Mouse (Mus musculus) embryonic facial prominence, embryonic 11.5 days (tissue): ENCODE measurements at regions not wholly inside any gene's neighbourhood (a gene's known extent, or its start where the extent isn't known, plus 50 kb on each side); places are given as distances from the start of the nearest gene placed in this dataset.
A peak's percentile ranks its signal among the peaks of the same experiment; 100 is the strongest.

ENCODE experiments used
- ATAC-seq: fragments of 200-750 bp; cut with Nextera tagmentation; replicated peaks from 2 replicates; pipeline ENCODE4 v1.8.0; 2017; ENCODE audit warnings: low read depth; ENCODE audit not compliant: insufficient number of reproducible peaks, low FRiP score, low TSS enrichment
- DNase-seq: peaks from one replicate; pipeline ENCODE4 v3.0.0-alpha.2; 2015; ENCODE audit warnings: low spot score
- H3K27ac ChIP-seq: fragments of 300-500 bp; sonication (generic); replicated peaks from 2 replicates; pipeline ENCODE4 v1.5.1; 2014; ENCODE audit warnings: mild to moderate bottlenecking, low read depth, low read length, control low read depth
- H3K27me3 ChIP-seq: fragments of 300-500 bp; sonication (generic); 2 replicates; pipeline ENCODE4 v1.6.1; 2014; ENCODE audit warnings: mild to moderate bottlenecking, low read length, moderate library complexity, mixed read lengths; ENCODE audit not compliant: control insufficient read depth, insufficient read depth
- H3K36me3 ChIP-seq: fragments of 300-500 bp; sonication (generic); replicated peaks from 2 replicates; pipeline ENCODE4 v1.6.1; 2014; ENCODE audit warnings: low read depth, mild to moderate bottlenecking, low read length, moderate library complexity, mixed read lengths; ENCODE audit not compliant: control insufficient read depth, insufficient read depth
- H3K4me1 ChIP-seq: fragments of 300-500 bp; sonication (generic); 2 replicates; pipeline ENCODE4 v1.6.1; 2014; ENCODE audit warnings: low read length, mixed read lengths; ENCODE audit not compliant: control insufficient read depth, insufficient read depth
- H3K4me2 ChIP-seq: fragments of 300-500 bp; sonication (generic); 2 replicates; pipeline ENCODE4 v1.6.1; 2014; ENCODE audit warnings: low read depth, mild to moderate bottlenecking, control low read depth, low read length, moderate library complexity
- H3K4me3 ChIP-seq: fragments of 300-500 bp; sonication (generic); 2 replicates; pipeline ENCODE4 v1.5.1; 2014; ENCODE audit warnings: low read depth, low read length, control low read depth
- H3K9ac ChIP-seq: fragments of 300-500 bp; sonication (generic); replicated peaks from 2 replicates; pipeline ENCODE4 v1.6.1; 2014; ENCODE audit warnings: mild to moderate bottlenecking, control low read depth, low read length
- H3K9me3 ChIP-seq: fragments of 300-500 bp; sonication (generic); replicated peaks from 2 replicates; pipeline ENCODE4 v1.6.1; 2016; ENCODE audit warnings: mild to moderate bottlenecking, low read length, inconsistent platforms, mixed read lengths; ENCODE audit not compliant: control insufficient read depth
- WGBS: fragments of 180-500 bp; shearing (Covaris S2); extraction: QIAGEN DNeasy Blood & Tissue Kit; methylation state at CpG from one replicate; pipeline ENCODE4 v1.1.7; 2014; 5-methylcytosine and 5-hydroxymethylcytosine counted together

- ATAC-seq, result no peak
- Histone ChIP-seq H3K4me2 (no peak overlapping the region), H3K9ac (no peak overlapping the region), H3K27me3 (no peaks in the 10 kb centered on the region), H3K4me1 (no peaks in the 10 kb centered on the region), H3K4me3 (no peak overlapping the region), H3K9me3 (no peaks in the 10 kb centered on the region), H3K27ac (no peak overlapping the region), H3K36me3 (no peaks in the 10 kb centered on the region)
- WGBS, result 82% methylated on average over 9 of the region's 9 CpGs
- DNase-seq, result no peak
Measured at GRCm38 (mm10) chr13:72727126-72727525, 98.5 kb downstream of the Irx2 start.

- no peaks in the 10 kb centered on the region for H3K9me3 ChIP-seq
- no peak overlapping the region for H3K27ac ChIP-seq
- no peaks in the 10 kb centered on the region for H3K27me3 ChIP-seq
- H3K9ac ChIP-seq, result no peak overlapping the region
- H3K36me3 ChIP-seq, result no peaks in the 10 kb centered on the region
- no peak for ATAC-seq
- H3K4me1 ChIP-seq, result no peaks in the 10 kb centered on the region
- WGBS, result 86% methylated on average over 8 of the region's 8 CpGs
- no peak for DNase-seq
- no peak overlapping the region for H3K4me2 ChIP-seq
- no peak overlapping the region for H3K4me3 ChIP-seq
Measured at GRCm38 (mm10) chr13:72735916-72736315, 107.3 kb downstream of the Irx2 start.

GRCm38 (mm10) chr13:72736992-72737391, 108.4 kb downstream of the Irx2 start:
- Histone ChIP-seq H3K9ac (no peak overlapping the region), H3K4me1 (no peaks in the 10 kb centered on the region), H3K27ac (no peak overlapping the region), H3K36me3 (no peaks in the 10 kb centered on the region), H3K27me3 (no peaks in the 10 kb centered on the region), H3K4me3 (no peak overlapping the region), H3K4me2 (no peak overlapping the region), H3K9me3 (no peaks in the 10 kb centered on the region)
- 76% methylated on average over 8 of the region's 8 CpGs for WGBS
- DNase-seq (no peak), ATAC-seq (no peak)

- H3K4me1 ChIP-seq, result no peaks in the 10 kb centered on the region
- DNase-seq (no peak), ATAC-seq (no peak)
- no peak overlapping the region for H3K27ac ChIP-seq
- no peak overlapping the region for H3K9ac ChIP-seq
- whole genome bisulfite sequencing, result 90% methylated on average over 3 of the region's 3 CpGs
- no peaks in the 10 kb centered on the region for H3K9me3 ChIP-seq
- H3K4me3 ChIP-seq, result no peak overlapping the region
- no peaks in the 10 kb centered on the region for H3K36me3 ChIP-seq
- H3K27me3 ChIP-seq, result no peaks in the 10 kb centered on the region
- H3K4me2 ChIP-seq, result no peak overlapping the region
Measured at GRCm38 (mm10) chr13:72747187-72747586, 118.6 kb downstream of the Irx2 start.

- no peak overlapping the region for H3K4me2 ChIP-seq
- no peaks in the 10 kb centered on the region for H3K36me3 ChIP-seq
- H3K9me3 ChIP-seq, result no peaks in the 10 kb centered on the region
- DNase-seq (no peak), ATAC-seq (no peak)
- no peak overlapping the region for H3K4me3 ChIP-seq
- no peak overlapping the region for H3K9ac ChIP-seq
- no peaks in the 10 kb centered on the region for H3K4me1 ChIP-seq
- 88% methylated on average over 4 of the region's 4 CpGs for WGBS
- H3K27me3 ChIP-seq, result no peaks in the 10 kb centered on the region
- H3K27ac ChIP-seq, result no peak overlapping the region
Measured at GRCm38 (mm10) chr13:72755036-72755435, 126.4 kb downstream of the Irx2 start.

GRCm38 (mm10) chr13:72762481-72762880, 133.9 kb downstream of the Irx2 start:
- H3K4me3 ChIP-seq, result no peak overlapping the region
- no peaks in the 10 kb centered on the region for H3K4me1 ChIP-seq
- WGBS, result 85% methylated on average over 5 of the region's 5 CpGs
- H3K4me2 ChIP-seq, result no peak overlapping the region
- DNase-seq (no peak), ATAC-seq (no peak)
- H3K27me3 ChIP-seq, result no peaks in the 10 kb centered on the region
- no peaks in the 10 kb centered on the region for H3K36me3 ChIP-seq
- H3K9me3 ChIP-seq, result no peaks in the 10 kb centered on the region
- no peak overlapping the region for H3K9ac ChIP-seq
- no peak overlapping the region for H3K27ac ChIP-seq

GRCm38 (mm10) chr13:72763337-72763736, 134.7 kb downstream of the Irx2 start:
- H3K4me2 ChIP-seq, result no peak overlapping the region
- H3K9ac ChIP-seq, result no peak overlapping the region
- H3K4me3 ChIP-seq, result no peak overlapping the region
- no peak for ATAC-seq
- no peaks in the 10 kb centered on the region for H3K36me3 ChIP-seq
- no peak overlapping the region for H3K27ac ChIP-seq
- 53% methylated on average over 4 of the region's 4 CpGs for WGBS
- no peak for DNase-seq
- no peaks in the 10 kb centered on the region for H3K4me1 ChIP-seq
- no peaks in the 10 kb centered on the region for H3K27me3 ChIP-seq
- H3K9me3 ChIP-seq, result no peaks in the 10 kb centered on the region

GRCm38 (mm10) chr13:72767306-72767705, 138.7 kb downstream of the Irx2 start:
- Histone ChIP-seq H3K27me3 (no peaks in the 10 kb centered on the region), H3K9ac (no peak overlapping the region), H3K4me3 (no peak overlapping the region), H3K27ac (no peak overlapping the region), H3K4me2 (no peak overlapping the region), H3K4me1 (no peaks in the 10 kb centered on the region), H3K36me3 (no peaks in the 10 kb centered on the region), H3K9me3 (no peaks in the 10 kb centered on the region)
- 36% methylated on average over 5 of the region's 5 CpGs for WGBS
- DNase-seq (peak; percentile 1), ATAC-seq (no peak)
